Mouse (Mus musculus) kidney, adult 2 months (tissue): ENCODE measurements around the gene Khdc3.

Experiments used
- CTCF ChIP-seq: fragments of 200-500 bp; conservative IDR thresholded peaks from 2 replicates; pipeline ENCODE4 v1.5.1; 2011; ENCODE audit warnings: low read depth, mild to moderate bottlenecking, control low read depth, low read length, moderate library complexity, mixed read lengths; ENCODE audit not compliant: insufficient read depth, insufficient read length
- POLR2A ChIP-seq: fragments of 200-500 bp; IDR thresholded peaks from one replicate; pipeline ENCODE4 v1.6.1; 2011; ENCODE audit warnings: low read depth, low read length, control low read depth

DNA sequence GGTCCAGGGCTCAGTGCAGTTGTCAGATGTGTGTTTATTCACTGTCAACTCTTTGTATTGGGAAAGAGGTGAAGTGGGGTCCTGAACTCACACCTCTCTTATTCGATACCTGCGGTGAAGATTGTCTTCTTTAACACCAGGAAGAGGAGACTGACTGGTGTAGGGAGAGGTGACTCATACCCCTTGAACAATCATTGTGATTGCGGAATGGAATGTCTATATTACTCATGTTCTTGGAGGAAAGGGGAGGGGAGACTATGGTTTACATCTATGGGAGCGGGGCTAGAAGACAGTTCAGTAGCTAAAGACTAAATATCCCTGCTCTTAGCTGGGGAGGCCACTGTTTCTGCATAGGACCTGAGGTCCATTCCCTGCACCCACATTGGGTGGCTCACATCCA, 28.9 kb downstream of the Khdc3 start:
- no peak for TF ChIP-seq CTCF
- TF ChIP-seq POLR2A = no peak
